Mouse (Mus musculus) heart, postnatal 4 days (tissue): ENCODE measurements at regions not wholly inside any gene's neighbourhood (a gene's known extent, or its start where the extent isn't known, plus 50 kb on each side); places are given as distances from the start of the nearest gene placed in this dataset.
"Not testable (repeated sequence)": the region's sequence is repeated elsewhere in the genome, so short reads cannot be mapped to it uniquely, and the experiment has no call there.

ENCODE experiments used
- DNase-seq: peaks from one replicate; pipeline ENCODE4 v3.0.0; 2021

DNA sequence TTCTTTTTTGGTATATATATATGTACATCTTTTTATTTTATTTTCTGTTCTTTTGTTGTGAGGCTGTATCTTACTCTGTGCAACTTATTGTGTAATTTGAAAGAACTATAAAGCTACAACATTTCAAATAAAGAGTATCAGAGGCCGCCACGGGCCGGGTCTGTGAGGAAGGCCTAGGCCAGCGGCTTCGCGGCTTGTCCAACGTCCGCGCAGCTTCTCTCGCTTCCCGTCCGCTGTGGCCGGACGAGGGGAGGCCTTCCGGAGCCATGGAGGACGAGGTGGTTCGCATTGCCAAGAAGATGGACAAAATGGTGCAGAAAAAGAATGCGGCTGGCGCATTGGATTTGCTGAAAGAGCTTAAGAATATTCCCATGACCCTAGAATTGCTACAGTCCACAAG is 167.4 kb downstream of the Kif21a start:
- not testable (repeated sequence) for DNase-seq

DNA sequence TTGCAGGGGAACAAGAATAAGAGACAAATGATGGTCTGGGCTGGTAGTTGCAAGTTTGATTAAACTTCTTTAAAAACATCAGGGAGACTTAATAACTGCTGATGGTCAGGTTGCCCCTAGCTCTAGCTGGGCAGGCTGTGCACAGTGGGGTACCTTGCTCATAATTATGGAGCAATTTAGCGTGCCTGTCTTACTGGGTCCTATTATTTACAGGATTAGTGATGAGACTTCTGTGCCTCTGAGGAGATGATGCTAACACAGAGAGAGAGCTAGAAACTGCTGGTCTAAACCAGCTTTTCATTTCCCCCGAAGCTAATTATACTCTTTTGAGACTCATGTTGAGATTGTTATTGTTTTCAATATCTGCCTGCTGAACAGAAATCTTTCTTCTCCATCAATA is 180.3 kb downstream of the Kif21a start:
- DNase-seq: no peak

DNA sequence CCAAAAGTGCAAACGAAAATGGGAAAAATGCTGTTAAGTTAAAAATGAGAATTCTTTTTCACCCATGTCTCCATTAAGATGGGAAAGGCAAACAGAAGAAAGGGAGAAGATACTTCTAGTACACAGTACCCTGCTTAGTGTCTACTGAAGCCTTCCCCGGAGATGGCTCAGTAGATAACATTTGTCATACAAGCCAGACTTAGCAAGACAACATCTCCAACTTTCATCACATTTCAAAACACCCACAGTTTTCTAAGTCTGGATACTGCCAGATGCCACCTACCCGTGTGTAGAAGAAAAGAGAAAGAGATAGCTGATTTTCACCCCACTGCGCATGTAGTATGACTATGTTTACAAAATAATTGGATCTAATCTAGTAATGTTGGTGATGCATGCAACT is 174.5 kb upstream of the Cpne8 start:
- not testable (repeated sequence) for DNase-seq

DNA sequence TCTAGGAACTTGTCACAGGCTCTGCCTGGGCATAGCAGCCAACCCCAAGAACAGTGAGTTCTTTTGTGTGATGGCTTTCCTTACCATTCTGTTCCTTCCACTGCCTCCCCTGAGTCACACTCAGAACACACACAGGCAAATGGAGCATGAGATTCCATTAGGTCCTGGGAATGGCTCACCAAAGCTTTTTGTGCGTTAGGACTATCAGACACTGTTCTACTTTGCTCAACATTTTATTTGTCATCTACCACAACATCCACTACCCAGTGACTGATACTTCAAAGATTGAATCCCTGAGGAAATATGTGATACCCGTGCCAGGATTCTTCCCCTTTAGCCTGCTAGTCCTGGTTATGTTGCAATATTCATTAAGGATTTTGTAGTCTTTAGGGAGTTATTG is 172.8 kb upstream of the Cpne8 start:
- DNase-seq: no peak

DNA sequence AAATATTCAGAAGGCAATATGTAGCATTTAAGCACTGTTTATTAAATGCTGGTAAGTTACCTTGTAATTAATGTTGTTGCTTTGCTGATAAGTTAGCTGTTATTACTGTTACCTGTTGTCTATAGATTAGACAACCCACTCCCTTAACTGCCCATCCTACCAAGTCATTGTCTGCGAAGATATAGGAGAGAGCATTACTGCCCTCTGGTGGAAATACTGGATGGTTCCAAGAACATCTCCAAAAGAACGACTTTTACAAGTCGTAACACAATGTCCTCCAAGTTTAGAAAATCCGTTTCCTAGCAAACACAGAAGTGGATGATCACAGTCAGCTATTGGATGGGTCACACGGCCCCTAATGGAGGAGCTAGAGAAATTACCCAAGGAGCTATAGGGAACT is 162.2 kb upstream of the Cpne8 start:
- peak; percentile 13 for DNase-seq

DNA sequence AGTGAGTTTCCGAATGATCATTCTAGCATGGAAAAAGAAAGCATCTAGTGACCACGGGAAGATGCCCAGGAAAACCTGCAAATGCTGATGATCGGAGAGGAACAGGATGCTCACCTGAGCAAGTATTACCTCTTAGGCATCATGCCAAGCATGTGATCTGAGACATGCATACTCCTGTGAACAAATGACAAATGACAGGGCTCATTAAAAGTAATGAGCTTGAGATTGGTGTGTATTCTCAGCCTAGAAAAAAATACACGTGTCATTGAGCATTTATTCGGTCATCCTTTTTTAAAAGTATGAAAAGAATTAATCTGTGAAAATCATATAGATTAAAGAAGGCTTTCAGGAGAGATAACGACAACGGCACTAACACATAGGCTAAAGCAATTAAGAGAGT is 156.4 kb upstream of the Cpne8 start:
- DNase-seq: no peak

DNA sequence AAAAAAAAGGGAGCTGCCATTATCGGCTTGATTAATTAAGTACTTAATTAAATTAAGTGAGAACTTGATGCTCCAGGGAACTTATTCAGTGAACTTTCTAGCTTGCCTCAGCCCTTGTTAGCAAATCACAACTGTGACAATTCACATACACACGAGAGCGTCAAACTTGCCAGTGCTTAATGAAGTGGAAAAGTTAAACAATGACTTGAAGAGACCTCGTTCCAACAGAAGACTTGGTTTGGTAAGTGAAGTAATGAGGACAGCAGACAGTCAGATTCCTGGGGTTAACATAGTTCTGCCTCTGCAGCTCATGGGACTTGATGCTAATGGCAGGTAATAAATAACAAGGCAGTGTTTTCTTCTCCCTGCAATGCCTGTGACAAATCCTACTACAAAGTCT is 148.6 kb upstream of the Cpne8 start:
- no peak for DNase-seq

DNA sequence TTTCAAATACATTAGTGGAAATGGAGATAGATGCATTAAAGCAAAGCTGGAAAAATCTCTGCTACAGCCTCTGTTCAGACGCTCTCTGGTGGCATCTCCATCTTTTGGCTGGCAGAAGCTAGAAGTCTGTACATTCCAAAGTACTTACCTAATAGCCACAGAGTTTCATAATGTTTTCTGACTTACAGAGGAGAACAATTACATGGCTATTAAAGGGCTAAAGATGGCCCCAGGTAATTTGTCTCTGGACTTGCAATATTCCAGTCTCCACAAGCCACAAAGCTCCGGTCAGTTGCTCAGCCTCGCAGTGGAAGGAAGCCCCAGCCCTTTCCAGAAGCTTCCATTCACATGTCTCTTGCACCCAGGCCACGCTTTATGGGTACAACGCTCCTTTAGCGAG is 143.1 kb upstream of the Cpne8 start:
- DNase-seq: no peak

DNA sequence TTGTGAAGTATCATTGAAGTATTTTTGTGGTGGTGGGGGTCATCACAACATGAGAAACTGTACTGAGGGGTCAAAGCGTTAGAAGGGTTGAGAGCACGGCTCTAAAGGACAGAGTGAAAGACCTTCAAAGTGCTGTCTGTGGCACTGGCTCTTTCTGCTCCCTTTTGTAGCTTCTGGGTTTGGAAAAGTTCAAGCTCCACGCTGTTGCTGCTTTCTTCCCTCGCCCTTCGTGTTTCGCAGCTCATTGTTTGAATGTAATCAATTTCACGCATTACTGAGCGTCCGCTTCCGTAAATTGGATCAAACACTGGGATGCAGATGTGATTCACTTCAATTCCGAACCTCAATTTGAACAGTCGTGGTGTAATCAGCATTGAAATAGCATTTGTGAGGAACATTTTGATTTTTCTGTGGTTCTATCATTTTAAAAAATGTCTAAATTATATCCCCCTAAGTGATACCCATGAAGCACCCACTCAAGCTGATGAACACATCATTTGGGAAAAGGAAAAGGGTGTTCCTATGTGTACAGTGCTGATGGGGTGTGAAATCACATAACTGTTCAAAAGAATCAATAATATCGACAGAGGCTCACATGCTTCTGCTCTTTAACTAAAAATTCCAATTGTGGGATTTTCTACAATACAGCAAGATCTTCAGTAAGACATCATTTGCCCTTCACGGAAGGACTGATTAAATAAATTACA is 140.9 kb upstream of the Cpne8 start:
- no peak for DNase-seq

DNA sequence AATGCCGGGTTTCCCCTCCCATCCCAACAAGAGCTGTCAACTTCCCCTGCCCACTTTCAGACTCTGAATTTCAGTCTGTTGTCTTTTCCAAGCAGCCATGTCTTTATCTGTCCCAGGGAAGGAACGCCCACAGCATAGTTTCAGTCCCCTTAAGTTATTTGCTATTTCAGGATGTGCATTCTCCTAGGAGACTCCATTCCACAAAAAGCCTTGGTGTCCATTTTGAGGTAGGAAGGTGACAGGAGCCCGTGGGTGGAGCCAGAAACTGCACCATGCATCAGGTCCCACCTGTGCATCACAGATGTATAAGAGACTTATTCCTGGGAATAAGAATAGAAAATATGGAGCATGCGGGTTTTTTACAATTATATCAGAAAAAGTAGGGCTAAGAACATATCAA is 138.9 kb upstream of the Cpne8 start:
- no peak for DNase-seq

DNA sequence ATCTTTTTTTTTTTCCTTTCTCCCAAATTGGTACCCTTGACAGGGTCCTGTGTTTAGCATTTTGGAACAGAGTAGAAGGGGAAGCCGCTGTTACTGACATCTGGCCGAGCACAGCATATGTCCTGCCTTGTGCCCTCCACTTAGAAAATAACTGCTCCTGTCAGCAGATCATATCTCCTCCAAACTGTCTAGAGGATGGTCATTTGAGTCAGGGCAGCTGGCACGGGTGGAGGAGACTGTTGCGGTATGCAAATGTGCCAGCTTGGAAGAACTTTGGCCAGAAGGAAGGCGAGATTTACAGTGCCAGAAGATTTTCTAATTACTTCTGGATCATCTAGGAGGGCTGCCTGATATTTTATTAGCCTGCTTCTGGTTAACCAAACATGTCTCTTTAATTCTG is 134.7 kb upstream of the Cpne8 start:
- DNase-seq: peak; percentile 4

DNA sequence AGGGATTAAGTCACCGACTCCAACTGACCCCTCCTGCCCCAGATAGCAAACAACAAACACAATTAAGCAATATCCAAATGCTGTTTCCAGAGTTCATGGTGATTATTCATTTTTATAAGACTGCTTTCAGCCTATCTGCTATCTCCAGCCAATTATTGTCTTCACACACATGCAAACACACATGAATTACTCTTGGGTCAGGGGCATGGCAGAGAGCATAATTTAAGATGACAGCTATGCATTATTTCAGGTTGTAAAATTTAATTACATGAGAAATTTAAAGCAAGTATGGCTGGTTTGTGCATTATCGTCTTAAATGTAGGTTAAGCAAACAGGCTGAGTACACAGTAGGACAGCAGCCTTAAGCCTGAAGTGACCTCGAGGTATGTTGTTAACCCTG is 131.1 kb upstream of the Cpne8 start:
- no peak for DNase-seq

DNA sequence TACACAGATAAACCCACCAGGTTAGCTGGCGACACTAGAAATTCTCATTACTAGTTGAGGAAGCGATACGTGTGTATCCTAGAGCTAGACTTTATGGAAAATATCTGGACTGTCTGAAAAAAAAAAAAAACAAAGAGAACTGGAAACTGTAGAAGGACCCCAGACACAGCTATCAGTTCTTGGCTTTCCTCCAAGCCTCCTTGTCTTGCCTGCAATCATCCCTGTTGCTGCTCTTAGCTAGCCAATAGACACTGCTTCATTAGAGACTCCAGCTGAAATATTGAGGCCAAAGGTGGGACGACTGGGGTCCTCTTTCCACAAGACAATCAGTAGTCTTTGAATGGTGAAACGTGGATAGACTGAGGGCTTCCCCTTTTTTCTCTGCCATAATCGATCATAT is 129.0 kb upstream of the Cpne8 start:
- DNase-seq: no peak

DNA sequence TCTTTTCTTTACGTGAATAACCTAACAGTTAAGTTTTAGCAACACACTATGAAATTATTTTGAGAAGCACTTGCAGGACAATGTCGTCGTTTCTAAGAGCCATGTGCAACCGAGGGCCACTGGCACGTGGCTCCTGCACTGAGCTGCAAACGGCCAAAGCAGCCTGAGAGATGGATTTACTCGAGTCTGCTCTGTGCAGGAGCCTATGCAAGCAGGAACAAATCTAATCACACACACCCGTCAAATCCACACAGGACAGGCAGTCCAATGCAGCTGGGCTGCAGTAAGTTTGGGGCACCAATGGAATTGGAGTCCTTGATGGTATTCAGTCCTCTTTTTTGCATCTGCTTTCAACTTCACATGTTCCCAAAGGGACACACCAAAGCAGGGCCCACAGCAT is 118.8 kb upstream of the Cpne8 start:
- no peak for DNase-seq

DNA sequence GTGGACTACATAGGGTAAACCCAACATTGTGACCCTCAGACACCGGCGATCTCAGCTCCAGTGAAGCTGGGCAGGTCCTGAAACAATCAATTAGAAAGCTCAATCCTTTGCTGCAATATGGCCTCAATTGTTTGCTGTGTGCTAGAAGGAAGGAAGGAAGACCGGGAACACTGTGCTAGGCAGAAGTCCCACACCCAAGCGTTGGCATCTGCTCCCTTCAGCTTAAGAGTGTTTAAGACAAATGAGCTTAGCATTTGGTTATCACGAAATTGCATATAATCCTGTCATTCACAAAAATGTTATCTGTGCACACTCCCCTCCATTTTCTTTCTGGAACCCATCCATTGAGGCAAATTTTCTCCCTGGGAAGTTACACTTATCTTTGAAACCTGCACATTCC is 110.7 kb upstream of the Cpne8 start:
- DNase-seq: no peak

DNA sequence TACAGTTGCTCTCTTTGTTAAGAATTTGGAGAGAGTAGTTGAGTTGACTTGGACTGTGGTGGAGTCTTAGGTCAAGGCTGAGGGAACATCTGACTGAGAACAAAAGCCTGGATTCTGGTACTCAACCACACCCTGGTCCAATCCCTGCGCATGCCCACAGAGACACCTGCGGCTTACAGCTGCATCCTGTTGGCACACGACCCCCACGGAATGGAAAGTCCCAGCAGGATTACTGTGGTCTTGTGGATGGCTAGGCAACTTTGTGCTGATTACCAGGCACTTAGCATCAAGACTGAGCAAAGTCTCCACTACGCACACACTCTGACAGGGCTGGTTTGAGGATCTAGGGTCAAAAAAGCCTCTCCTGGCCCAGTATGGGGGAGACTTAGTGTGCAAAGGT is 105.5 kb upstream of the Cpne8 start:
- no peak for DNase-seq

DNA sequence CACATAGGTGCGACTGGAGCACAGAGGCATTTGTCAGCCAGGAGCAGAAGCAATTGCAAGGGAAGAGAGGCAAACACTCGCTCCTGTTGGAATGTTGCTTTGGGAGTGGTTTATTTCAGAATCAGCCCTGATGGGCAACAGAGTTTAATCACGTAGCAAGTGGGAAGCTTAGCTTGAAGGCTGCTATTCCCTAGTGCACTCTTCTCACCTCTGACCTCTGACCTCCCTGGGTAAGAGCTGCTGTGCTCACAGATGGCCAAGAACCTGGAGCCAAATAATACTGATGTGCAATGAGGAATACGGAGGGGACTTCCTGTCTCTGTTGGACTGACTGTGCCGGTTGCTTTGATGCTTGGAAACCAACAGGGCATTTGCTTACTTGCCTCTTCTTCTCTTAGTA is 88.3 kb upstream of the Cpne8 start:
- DNase-seq: no peak

DNA sequence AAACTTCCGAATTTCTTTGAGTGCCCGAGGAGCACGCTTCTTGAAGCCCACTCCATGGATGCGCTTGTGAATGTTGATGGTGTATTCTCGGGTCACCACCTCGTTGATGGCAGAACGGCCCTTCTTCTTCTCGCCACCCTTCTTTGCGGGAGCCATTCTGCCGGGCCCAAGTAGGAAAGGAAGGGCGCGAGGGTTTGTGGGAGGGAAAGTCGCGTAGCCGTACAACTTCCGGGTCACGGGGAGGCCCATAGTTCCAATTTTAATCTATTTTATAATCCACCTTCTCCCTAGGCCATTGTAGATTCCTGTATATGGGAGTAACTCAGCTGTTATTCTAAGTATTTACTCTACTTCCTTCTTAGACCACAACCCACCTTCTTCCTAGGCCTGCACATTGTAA is 85.3 kb upstream of the Cpne8 start:
- DNase-seq: not testable (repeated sequence)

DNA sequence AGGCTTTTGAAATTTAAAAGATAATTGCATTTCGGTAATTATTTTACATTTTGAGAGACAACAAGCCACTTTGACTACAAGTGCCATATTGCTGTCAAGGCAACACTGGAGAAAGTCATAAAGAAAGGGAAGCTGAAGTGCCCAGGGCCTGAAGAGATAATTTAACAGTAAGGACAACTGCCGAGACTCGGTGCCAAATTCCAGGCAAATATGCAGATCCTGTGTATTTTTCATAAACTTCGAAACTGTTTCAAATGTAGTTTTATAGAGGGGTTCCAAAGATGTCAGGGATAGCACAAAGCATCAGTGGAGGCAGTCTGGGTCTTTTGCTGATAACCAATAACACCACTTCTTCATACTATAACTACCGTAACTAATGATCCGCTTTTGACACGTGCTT is 54.7 kb upstream of the Cpne8 start:
- DNase-seq: no peak
